ENCODE assay signal across 18 mouse cellular contexts in genomic region chr1:180151191-180151590, GRCm38 (mm10). TPM values are rescaled to one million over a fixed set of nuclear protein-coding genes. Genes with fewer than 3 reads are reported as not detected.
A peak's percentile ranks its signal among the peaks of the same experiment; 100 is the strongest.
DNase-seq lines count a peak whose midpoint lies in the region; ATAC-seq and TF ChIP-seq lines count a peak whose summit lies in the region.
"Had no signal": no experiment of that assay in that cellular context is flagged by ENCODE, and none has a peak within 500 bp of the region (broad histone marks: within the 10 kb centered on the region; RNA-seq: fewer than 3 reads in every experiment).

No protein-coding gene starts in this region.

- H3K9me3 ChIP-seq in forebrain, postnatal 0 days (ENCODE audit: low read length) = no peaks in the 10 kb centered on the region
- no peaks in the 10 kb centered on the region for H3K9me3 ChIP-seq in forebrain, embryonic 12.5 days
- H3K9me3 ChIP-seq in kidney, postnatal 0 days (replicated peaks; ENCODE audit: low read length) = no peaks in the 10 kb centered on the region
- H3K9me3 ChIP-seq: heart, embryonic 13.5 days; limb, embryonic 13.5 days; megakaryocyte, embryonic 14.5 days had no signal

- H3K4me3 ChIP-seq in forebrain, postnatal 0 days (ENCODE audit: low read depth, low read length) = no peak overlapping the region
- H3K4me3 ChIP-seq in forebrain, embryonic 12.5 days (replicated peaks) = no peak overlapping the region
- no peak overlapping the region for H3K4me3 ChIP-seq in kidney, postnatal 0 days (replicated peaks; ENCODE audit: low read depth, low read length)
- H3K4me3 ChIP-seq: erythroblast, embryonic 14.5 days; heart, embryonic 13.5 days; limb, embryonic 13.5 days; megakaryocyte, embryonic 14.5 days had no signal

- H3K9ac ChIP-seq in forebrain, postnatal 0 days = no peak overlapping the region
- H3K9ac ChIP-seq in forebrain, embryonic 12.5 days = no peak overlapping the region
- H3K9ac ChIP-seq in kidney, postnatal 0 days (ENCODE audit: low read depth, low read length) = no peak overlapping the region
- H3K9ac ChIP-seq: heart, embryonic 13.5 days; limb, embryonic 13.5 days had no signal

- H3K27me3 ChIP-seq in forebrain, postnatal 0 days (ENCODE audit: insufficient read depth, low read length) = no peaks in the 10 kb centered on the region
- no peaks in the 10 kb centered on the region for H3K27me3 ChIP-seq in forebrain, embryonic 12.5 days
- H3K27me3 ChIP-seq in kidney, postnatal 0 days (ENCODE audit: insufficient read depth, low read length) = no peaks in the 10 kb centered on the region
- H3K27me3 ChIP-seq: heart, embryonic 13.5 days; limb, embryonic 13.5 days; megakaryocyte, embryonic 14.5 days had no signal

- ATAC-seq in forebrain, postnatal 0 days = no peak
- no peak for ATAC-seq in forebrain, embryonic 12.5 days (ENCODE audit: low FRiP score)
- ATAC-seq in kidney, postnatal 0 days (replicated peaks; ENCODE audit: low FRiP score, low read depth) = no peak

- WGBS in forebrain, postnatal 0 days = 76% methylated on average over 8 of the region's 8 CpGs
- WGBS in forebrain, embryonic 12.5 days = 84% methylated on average over 8 of the region's 8 CpGs
- whole genome bisulfite sequencing in kidney, postnatal 0 days = 79% methylated on average over 8 of the region's 8 CpGs

- no peak overlapping the region for H3K4me2 ChIP-seq in forebrain, postnatal 0 days (ENCODE audit: low read depth)
- H3K4me2 ChIP-seq in forebrain, embryonic 12.5 days = no peak overlapping the region
- no peak overlapping the region for H3K4me2 ChIP-seq in kidney, postnatal 0 days (ENCODE audit: low read length)
- H3K4me2 ChIP-seq: heart, embryonic 13.5 days; limb, embryonic 13.5 days had no signal

- peak; percentile 29 for DNase-seq in forebrain, postnatal 0 days
- peak; percentile 15 for DNase-seq in kidney, postnatal 0 days (ENCODE audit: low spot score)
- no peak for DNase-seq in kidney, postnatal 4 days
- peak; percentile 24 for DNase-seq in 3T3-L1 (ENCODE audit: low read depth, low spot score)
- DNase-seq in NIH3T3 (ENCODE audit: low read depth) = peak; percentile 47
- no peak for DNase-seq in adrenal gland, postnatal 4 days (ENCODE audit: low spot score in 2 of 2)
- no peak for DNase-seq in kidney, adult 8-10 months
- DNase-seq: cerebellum, adult 11-12 months; gastrocnemius, postnatal 36 days; kidney, adult 18-20 months; lung, postnatal 10 days; right cerebral cortex, postnatal 4 days; thymus, adult 18-20 months had no signal

- no peak overlapping the region for H3K27ac ChIP-seq in forebrain, postnatal 0 days (ENCODE audit: low read depth, low read length)
- no peak overlapping the region for H3K27ac ChIP-seq in forebrain, embryonic 12.5 days
- H3K27ac ChIP-seq in kidney, postnatal 0 days = no peak overlapping the region
- H3K27ac ChIP-seq: heart, embryonic 13.5 days; limb, embryonic 13.5 days had no signal

- peak; percentile 57 for TF ChIP-seq CTCF in forebrain, postnatal 0 days (IDR thresholded peaks at IDR 0.05; ENCODE audit: low read depth)
- peak; percentile 47 for TF ChIP-seq CTCF in kidney, postnatal 0 days (IDR thresholded peaks at IDR 0.05; ENCODE audit: low read depth)

- no peaks in the 10 kb centered on the region for H3K4me1 ChIP-seq in forebrain, postnatal 0 days (ENCODE audit: insufficient read depth)
- H3K4me1 ChIP-seq in forebrain, embryonic 12.5 days = no peaks in the 10 kb centered on the region
- H3K4me1 ChIP-seq in kidney, postnatal 0 days (replicated peaks; ENCODE audit: insufficient read depth, low read length) = no peaks in the 10 kb centered on the region

- H3K36me3 ChIP-seq in forebrain, postnatal 0 days (ENCODE audit: insufficient read depth) = peaks cover 42% of the 10 kb centered on the region
- peaks cover 38% of the 10 kb centered on the region for H3K36me3 ChIP-seq in forebrain, embryonic 12.5 days (replicated peaks)
- H3K36me3 ChIP-seq in kidney, postnatal 0 days (ENCODE audit: insufficient read depth, low read length) = peaks cover 25% of the 10 kb centered on the region

RNA-seq across cellular contexts. Expression of gene Coq8a, which starts 48.2 kb away (rescaled TPM):
- 1.8 and 3.2 TPM in 2 replicates for total RNA-seq in forebrain, postnatal 0 days (2014; rRNA removed)
- polyA plus RNA-seq in forebrain, postnatal 0 days (2015; fragmentation: Nextera tagmentation; extraction: Ambion mirVana) = 7.1 and 7.3 TPM in 2 replicates
- 1.4 and 2.0 TPM in 2 replicates for polyA plus RNA-seq in forebrain, embryonic 12.5 days (2016; fragmentation: Nextera tagmentation; extraction: Ambion mirVana)
- polyA plus RNA-seq in kidney, postnatal 0 days (2015; fragmentation: Nextera tagmentation; extraction: Ambion mirVana) = 31.5 and 33.6 TPM in 2 replicates
- total RNA-seq in adrenal gland, postnatal 4 days (2021) = 100 to 1,000 TPM; 167 to 183 TPM

Comparison
In these comparisons a context has a peak if more than half of its experiments do, and no peak if none do; other contexts are left out.
1. DNase-seq: peak in forebrain, postnatal 0 days (single experiment), kidney, postnatal 0 days (single experiment), 3T3-L1 (single experiment) and NIH3T3 (single experiment); none in kidney, postnatal 4 days (0 of 2), adrenal gland, postnatal 4 days (0 of 2) and kidney, adult 8-10 months (0 of 2).